Mouse (Mus musculus): Measurements from ENCODE around the gene Cry2. TPM values are rescaled to one million over a fixed set of nuclear protein-coding genes. Genes with fewer than 3 reads are reported as not detected.

Cry2 gene
- polyA plus RNA-seq, 1 experiment from 2014 or later = 17.8 TPM

DNA sequence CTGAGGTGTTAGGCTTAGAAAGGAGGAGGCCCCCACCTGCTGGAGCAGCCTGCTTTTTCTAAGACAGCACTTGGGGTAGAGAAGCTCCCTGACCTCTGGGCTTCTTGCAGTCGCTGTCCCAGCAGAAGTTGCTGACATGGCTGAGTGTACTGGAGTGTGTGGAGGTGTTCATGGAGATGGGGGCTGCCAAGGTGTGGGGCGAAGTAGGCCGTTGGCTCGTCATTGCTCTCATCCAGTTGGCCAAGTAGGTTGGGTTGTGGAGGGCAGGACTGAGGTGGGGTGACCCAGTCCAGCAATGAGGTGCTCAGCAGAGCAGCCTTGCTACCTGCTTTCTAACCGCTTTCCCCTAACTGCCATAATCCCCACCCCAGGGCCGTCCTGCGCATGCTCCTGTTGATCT is 56.5 kb downstream of the Cry2 start:
- no peak for ATAC-seq (ENCODE audit: insufficient number of reproducible peaks, insufficient read depth, low FRiP score, low read depth)
- H3K4me1 ChIP-seq (ENCODE audit: control insufficient read depth in 2 of 2, insufficient read depth in 2 of 2, low read length in 2 of 2) = peaks cover 6 to 8% of the 10 kb centered on the region in 2 experiments; a peak in 3 of 4 replicates
- H3K4me3 ChIP-seq (ENCODE audit: control insufficient read depth in 1 of 2, insufficient read depth in 1 of 2, low read depth in 1 of 2, low read length in 2 of 2) = no peak overlapping the region
- peaks cover 47% of the 10 kb centered on the region for H3K36me3 ChIP-seq (ENCODE audit: control insufficient read depth, insufficient read depth, low read length)
- H3K9ac ChIP-seq (ENCODE audit: low read length) = no peak overlapping the region
- peaks cover 6% of the 10 kb centered on the region for H3K27me3 ChIP-seq (ENCODE audit: control insufficient read depth, insufficient read depth, low read length)
- 92% methylated on average over 7 of the region's 7 CpGs for WGBS
- no peaks in the 10 kb centered on the region for H3K9me3 ChIP-seq (ENCODE audit: control insufficient read depth, low read length)
- no peak overlapping the region for H3K4me2 ChIP-seq (ENCODE audit: low read length)
- H3K27ac ChIP-seq (replicated peaks in 1 of 2; ENCODE audit: control insufficient read depth in 1 of 2, insufficient read depth in 1 of 2, low read depth in 2 of 2, low read length in 2 of 2) = no peak overlapping the region

DNA sequence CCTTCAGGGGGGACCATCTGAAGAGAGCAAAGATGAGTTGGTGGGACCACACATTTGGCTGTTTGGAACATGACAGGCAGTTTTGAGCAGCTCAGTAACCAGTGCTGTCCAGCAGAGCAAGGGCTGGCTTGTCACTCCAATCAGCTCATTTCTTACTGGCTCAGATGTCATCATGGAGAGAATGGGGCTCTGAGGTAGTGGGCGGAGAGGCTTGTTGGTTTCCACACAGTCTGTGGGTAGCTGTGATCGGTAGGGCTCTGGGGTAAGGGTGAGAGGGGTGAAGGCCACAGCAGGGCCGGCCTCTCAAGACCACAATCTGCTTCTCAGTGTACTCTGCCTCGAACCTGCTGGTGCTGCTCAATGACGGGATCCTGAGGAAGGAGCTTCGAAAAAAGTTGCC is 57.5 kb downstream of the Cry2 start:
- Histone ChIP-seq H3K9me3 (ENCODE audit: control insufficient read depth, low read length) (no peaks in the 10 kb centered on the region), H3K27ac (replicated peaks in 1 of 2; ENCODE audit: control insufficient read depth in 1 of 2, insufficient read depth in 1 of 2, low read depth in 2 of 2, low read length in 2 of 2) (no peak overlapping the region), H3K4me3 (ENCODE audit: control insufficient read depth in 1 of 2, insufficient read depth in 1 of 2, low read depth in 1 of 2, low read length in 2 of 2) (peak overlapping the region in 1 of 2 experiments; percentile 62; a peak in 1 of 4 replicates), H3K9ac (ENCODE audit: low read length) (peak overlapping the region; percentile 80), H3K27me3 (ENCODE audit: control insufficient read depth, insufficient read depth, low read length) (peaks cover 16% of the 10 kb centered on the region), H3K36me3 (ENCODE audit: control insufficient read depth, insufficient read depth, low read length) (peaks cover 37% of the 10 kb centered on the region), H3K4me2 (ENCODE audit: low read length) (peak overlapping the region; percentile 98), H3K4me1 (ENCODE audit: control insufficient read depth in 2 of 2, insufficient read depth in 2 of 2, low read length in 2 of 2) (peaks cover 6 to 11% of the 10 kb centered on the region in 2 experiments)
- no peak for ATAC-seq (ENCODE audit: insufficient number of reproducible peaks, insufficient read depth, low FRiP score, low read depth)
- WGBS = 77% methylated on average over 6 of the region's 6 CpGs

DNA sequence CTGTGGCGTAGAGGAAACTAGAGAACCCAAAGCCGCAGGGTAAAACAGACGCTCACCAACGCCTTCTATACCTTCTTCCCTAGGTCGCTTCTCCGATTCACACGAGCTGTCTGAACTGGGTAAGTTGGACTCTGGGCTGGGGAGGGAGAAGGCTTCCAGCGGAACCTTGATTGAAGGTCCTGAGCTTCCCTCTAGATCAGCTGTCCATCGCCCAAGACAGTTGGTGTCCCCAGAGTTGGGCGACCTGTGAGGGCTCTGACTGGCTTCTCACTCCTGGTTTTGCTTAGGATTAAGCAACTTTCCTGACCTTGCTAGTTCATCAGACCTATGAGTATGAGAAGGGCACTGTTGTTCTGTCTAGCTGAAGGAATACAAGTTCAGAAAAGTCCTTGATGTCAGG is 58.1 kb downstream of the Cry2 start:
- Histone ChIP-seq H3K27me3 (ENCODE audit: control insufficient read depth, insufficient read depth, low read length) (peaks cover 21% of the 10 kb centered on the region), H3K4me3 (ENCODE audit: control insufficient read depth in 1 of 2, insufficient read depth in 1 of 2, low read depth in 1 of 2, low read length in 2 of 2) (peak overlapping the region; percentile 62 to 67), H3K9ac (ENCODE audit: low read length) (peak overlapping the region; percentile 80), H3K4me2 (ENCODE audit: low read length) (peak overlapping the region; percentile 98), H3K36me3 (ENCODE audit: control insufficient read depth, insufficient read depth, low read length) (peaks cover 32% of the 10 kb centered on the region), H3K9me3 (ENCODE audit: control insufficient read depth, low read length) (no peaks in the 10 kb centered on the region), H3K27ac (replicated peaks in 1 of 2; ENCODE audit: control insufficient read depth in 1 of 2, insufficient read depth in 1 of 2, low read depth in 2 of 2, low read length in 2 of 2) (peak overlapping the region; percentile 26 to 73; a peak in 2 of 4 replicates), H3K4me1 (ENCODE audit: control insufficient read depth in 2 of 2, insufficient read depth in 2 of 2, low read length in 2 of 2) (peaks cover 11 to 16% of the 10 kb centered on the region in 2 experiments)
- ATAC-seq (ENCODE audit: insufficient number of reproducible peaks, insufficient read depth, low FRiP score, low read depth) = no peak
- 5% methylated on average over 10 of the region's 10 CpGs for WGBS

DNA sequence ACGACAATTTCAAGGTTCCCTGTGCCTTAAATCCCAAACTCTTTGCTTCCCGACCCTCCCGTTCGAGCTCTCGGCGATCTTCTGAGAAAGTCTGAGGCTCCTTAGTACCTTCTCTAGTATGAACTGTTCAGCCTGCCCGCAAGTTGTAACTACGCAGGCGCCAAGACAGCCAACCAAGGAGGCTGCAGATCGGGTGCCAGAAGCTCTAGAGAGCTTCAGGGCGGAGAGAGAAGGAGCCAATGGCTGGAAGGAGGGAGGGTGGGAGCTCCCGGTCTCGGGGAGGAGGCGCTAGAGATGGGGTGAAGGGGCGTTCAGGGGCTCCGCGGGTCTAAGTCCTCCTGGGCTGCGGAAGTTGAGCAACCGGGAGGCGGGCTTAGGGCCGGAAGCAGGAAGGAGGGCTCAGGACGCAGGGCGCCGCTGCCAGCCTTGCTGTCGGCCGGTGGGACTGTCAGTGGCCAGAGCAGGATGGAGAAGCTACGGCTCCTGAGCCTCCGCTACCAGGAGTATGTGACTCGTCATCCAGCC is 58.7 kb downstream of the Cry2 start:
- ATAC-seq (ENCODE audit: insufficient number of reproducible peaks, insufficient read depth, low FRiP score, low read depth) = peak; percentile 92
- H3K4me3 ChIP-seq (ENCODE audit: control insufficient read depth in 1 of 2, insufficient read depth in 1 of 2, low read depth in 1 of 2, low read length in 2 of 2) = peak overlapping the region; percentile 62 to 67
- H3K4me2 ChIP-seq (ENCODE audit: low read length) = peak overlapping the region; percentile 98
- peaks cover 25% of the 10 kb centered on the region for H3K36me3 ChIP-seq (ENCODE audit: control insufficient read depth, insufficient read depth, low read length)
- H3K4me1 ChIP-seq (ENCODE audit: control insufficient read depth in 2 of 2, insufficient read depth in 2 of 2, low read length in 2 of 2) = peaks cover 14 to 17% of the 10 kb centered on the region in 2 experiments
- H3K27ac ChIP-seq (replicated peaks in 1 of 2; ENCODE audit: control insufficient read depth in 1 of 2, insufficient read depth in 1 of 2, low read depth in 2 of 2, low read length in 2 of 2) = peak overlapping the region; percentile 65 to 73
- H3K9ac ChIP-seq (ENCODE audit: low read length) = peak overlapping the region; percentile 80
- under 1% methylated on average over 27 of the region's 29 CpGs for WGBS
- H3K9me3 ChIP-seq (ENCODE audit: control insufficient read depth, low read length) = no peaks in the 10 kb centered on the region
- H3K27me3 ChIP-seq (ENCODE audit: control insufficient read depth, insufficient read depth, low read length) = peaks cover 27% of the 10 kb centered on the region

DNA sequence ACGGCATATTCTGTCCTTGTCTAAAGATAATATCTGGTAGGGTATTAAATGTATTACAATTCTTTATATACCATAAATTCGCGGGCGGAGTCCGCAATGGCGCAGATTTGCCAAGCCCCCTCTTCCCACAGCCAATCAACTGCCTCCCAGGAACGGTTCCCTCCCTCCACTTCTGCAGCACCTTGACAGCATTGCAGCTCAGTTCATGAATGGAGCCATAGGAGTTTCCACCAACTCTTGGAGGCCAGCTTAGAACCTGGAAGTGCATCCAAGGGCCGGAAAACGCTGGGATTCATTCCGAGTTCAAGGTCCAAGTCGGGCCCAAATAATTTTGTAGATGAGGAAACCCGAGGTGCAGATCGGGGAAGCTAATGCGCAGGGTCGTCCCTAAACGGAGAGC is 59.3 kb downstream of the Cry2 start, which contains the start of the genes Pex16 and Large2:
Gene Pex16, plus strand, starts transcription at position 163 of the 400 bp plus-strand sequence.
Gene Large2, minus strand, starts transcription at position 356 of the 400 bp plus-strand sequence.
- H3K36me3 ChIP-seq (ENCODE audit: control insufficient read depth, insufficient read depth, low read length) = peaks cover 19% of the 10 kb centered on the region
- 2% methylated on average over 16 of the region's 16 CpGs for WGBS
- no peaks in the 10 kb centered on the region for H3K9me3 ChIP-seq (ENCODE audit: control insufficient read depth, low read length)
- H3K4me3 ChIP-seq (ENCODE audit: control insufficient read depth in 1 of 2, insufficient read depth in 1 of 2, low read depth in 1 of 2, low read length in 2 of 2) = peak within 1 kb of the TSS; percentile 62 to 67
- no peak for ATAC-seq (ENCODE audit: insufficient number of reproducible peaks, insufficient read depth, low FRiP score, low read depth)
- H3K4me1 ChIP-seq (ENCODE audit: control insufficient read depth in 2 of 2, insufficient read depth in 2 of 2, low read length in 2 of 2) = peaks cover 14 to 17% of the 10 kb centered on the region in 2 experiments
- peak within 1 kb of the TSS; percentile 98 for H3K4me2 ChIP-seq (ENCODE audit: low read length)
- peaks cover 34% of the 10 kb centered on the region for H3K27me3 ChIP-seq (ENCODE audit: control insufficient read depth, insufficient read depth, low read length)
- H3K9ac ChIP-seq (ENCODE audit: low read length) = peak within 1 kb of the TSS; percentile 80
- H3K27ac ChIP-seq (replicated peaks in 1 of 2; ENCODE audit: control insufficient read depth in 1 of 2, insufficient read depth in 1 of 2, low read depth in 2 of 2, low read length in 2 of 2) = peak within 1 kb of the TSS; percentile 65 to 73

DNA sequence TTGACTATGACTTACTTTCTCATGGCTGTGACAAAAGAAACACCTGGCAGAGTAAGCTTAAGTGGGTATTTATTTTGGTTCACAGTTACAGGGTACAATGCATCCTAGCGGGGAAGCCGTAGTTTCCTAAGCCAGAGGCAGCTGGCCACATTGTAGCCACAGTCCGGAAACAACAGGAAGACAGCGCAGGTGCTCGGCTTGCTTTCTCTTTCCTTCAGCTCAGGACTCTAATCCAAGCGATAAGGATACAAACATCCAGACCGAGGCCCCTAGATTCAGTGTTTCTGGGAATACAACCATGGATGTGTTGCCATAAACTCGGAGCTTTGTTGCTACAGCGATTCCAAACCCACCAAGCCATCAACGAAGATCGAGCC is 60.4 kb downstream of the Cry2 start:
- 79% methylated on average over 11 of the region's 11 CpGs for WGBS
- H3K4me3 ChIP-seq (ENCODE audit: control insufficient read depth in 1 of 2, insufficient read depth in 1 of 2, low read depth in 1 of 2, low read length in 2 of 2) = no peak overlapping the region
- peaks cover 45% of the 10 kb centered on the region for H3K27me3 ChIP-seq (ENCODE audit: control insufficient read depth, insufficient read depth, low read length)
- H3K9ac ChIP-seq (ENCODE audit: low read length) = no peak overlapping the region
- H3K27ac ChIP-seq (replicated peaks in 1 of 2; ENCODE audit: control insufficient read depth in 1 of 2, insufficient read depth in 1 of 2, low read depth in 2 of 2, low read length in 2 of 2) = no peak overlapping the region
- no peak for ATAC-seq (ENCODE audit: insufficient number of reproducible peaks, insufficient read depth, low FRiP score, low read depth)
- H3K9me3 ChIP-seq (ENCODE audit: control insufficient read depth, low read length) = no peaks in the 10 kb centered on the region
- H3K4me1 ChIP-seq (ENCODE audit: control insufficient read depth in 2 of 2, insufficient read depth in 2 of 2, low read length in 2 of 2) = peaks cover 14 to 17% of the 10 kb centered on the region in 2 experiments
- no peak overlapping the region for H3K4me2 ChIP-seq (ENCODE audit: low read length)
- H3K36me3 ChIP-seq (ENCODE audit: control insufficient read depth, insufficient read depth, low read length) = peaks cover 8% of the 10 kb centered on the region

DNA sequence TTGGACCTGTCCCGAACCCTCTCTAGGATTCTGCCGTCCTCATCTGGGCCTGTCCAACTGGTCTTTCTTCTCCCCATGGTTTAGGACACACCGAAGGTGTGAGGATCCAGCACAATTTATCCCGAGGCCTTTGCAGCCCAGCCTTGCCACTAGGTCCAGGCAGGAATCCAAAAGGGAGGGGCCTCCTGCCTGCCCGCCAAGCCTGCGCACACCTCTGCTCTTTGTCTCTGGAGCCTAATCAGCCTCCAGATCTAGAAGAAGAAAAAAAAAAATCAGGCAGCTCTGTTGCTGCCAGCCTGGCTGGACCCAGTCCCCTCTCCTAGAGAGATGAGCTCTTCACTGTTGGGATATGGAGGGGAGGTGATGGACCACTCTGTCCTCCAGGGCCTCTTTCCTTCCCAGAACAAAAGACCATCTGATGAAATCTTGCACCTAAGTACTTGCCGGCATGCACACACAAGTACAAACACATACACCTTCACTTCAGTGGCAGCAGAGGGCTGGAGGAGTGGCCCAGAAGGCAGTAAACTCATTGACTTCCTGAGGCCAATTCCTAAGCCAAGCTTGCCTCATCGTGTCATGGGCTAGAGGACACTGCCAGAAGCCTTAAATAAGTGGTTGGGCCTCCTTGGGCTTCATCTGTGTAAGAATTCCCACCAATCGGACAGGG is 60.9 kb downstream of the Cry2 start:
- Histone ChIP-seq H3K4me1 (ENCODE audit: control insufficient read depth in 2 of 2, insufficient read depth in 2 of 2, low read length in 2 of 2) (peaks cover 14 to 17% of the 10 kb centered on the region in 2 experiments), H3K4me2 (ENCODE audit: low read length) (no peak overlapping the region), H3K36me3 (ENCODE audit: control insufficient read depth, insufficient read depth, low read length) (peaks cover 3% of the 10 kb centered on the region; the same call in 1 of the 2 replicates), H3K9me3 (ENCODE audit: control insufficient read depth, low read length) (no peaks in the 10 kb centered on the region), H3K27me3 (ENCODE audit: control insufficient read depth, insufficient read depth, low read length) (peaks cover 47% of the 10 kb centered on the region), H3K27ac (replicated peaks in 1 of 2; ENCODE audit: control insufficient read depth in 1 of 2, insufficient read depth in 1 of 2, low read depth in 2 of 2, low read length in 2 of 2) (no peak overlapping the region), H3K9ac (ENCODE audit: low read length) (no peak overlapping the region), H3K4me3 (ENCODE audit: control insufficient read depth in 1 of 2, insufficient read depth in 1 of 2, low read depth in 1 of 2, low read length in 2 of 2) (no peak overlapping the region)
- 68% methylated on average over 9 of the region's 9 CpGs for WGBS
- no peak for ATAC-seq (ENCODE audit: insufficient number of reproducible peaks, insufficient read depth, low FRiP score, low read depth)
